Mouse (Mus musculus) neural tube, embryonic 11.5 days (tissue): ENCODE measurements around the gene Arid5b. TPM values are rescaled to one million over a fixed set of nuclear protein-coding genes. Genes with fewer than 3 reads are reported as not detected.

Experiments
- ATAC-seq: fragments of 200-750 bp; cut with Nextera tagmentation; 2 replicates; pipeline ENCODE4 v1.8.0; 2017; ENCODE audit warnings: moderate number of reproducible peaks, mild to moderate bottlenecking, moderate TSS enrichment, moderate library complexity; ENCODE audit not compliant: insufficient read depth, low FRiP score, low TSS enrichment
- DNase-seq: peaks from one replicate; pipeline ENCODE4 v3.0.0-alpha.2; 2015; ENCODE audit warnings: low spot score
- H3K27ac ChIP-seq: fragments of 300-500 bp; sonication (generic); 2 replicates; pipeline ENCODE4 v1.5.1; 2014; ENCODE audit warnings: low read depth, mild to moderate bottlenecking, low read length
- H3K27me3 ChIP-seq: fragments of 300-500 bp; sonication (generic); 2 replicates; pipeline ENCODE4 v1.6.1; 2014; ENCODE audit warnings: mild to moderate bottlenecking, low read length, mixed read lengths; ENCODE audit not compliant: control insufficient read depth, insufficient read depth
- H3K36me3 ChIP-seq: fragments of 300-500 bp; sonication (generic); 2 replicates; pipeline ENCODE4 v1.6.1; 2014; ENCODE audit warnings: mild to moderate bottlenecking, low read length, moderate library complexity, mixed read lengths; ENCODE audit not compliant: control insufficient read depth, insufficient read depth
- H3K4me1 ChIP-seq: fragments of 300-500 bp; sonication (generic); 2 replicates; pipeline ENCODE4 v1.6.1; 2014; ENCODE audit warnings: low read length, mixed read lengths; ENCODE audit not compliant: control insufficient read depth, insufficient read depth
- H3K4me2 ChIP-seq: fragments of 300-500 bp; sonication (generic); 2 replicates; pipeline ENCODE4 v1.6.1; 2014; ENCODE audit warnings: low read depth, mild to moderate bottlenecking, moderate library complexity
- H3K4me3 ChIP-seq: fragments of 300-500 bp; sonication (generic); 2 replicates; pipeline ENCODE4 v1.5.1; 2014; ENCODE audit warnings: low read depth, low read length
- H3K9ac ChIP-seq: fragments of 300-500 bp; sonication (generic); 2 replicates; pipeline ENCODE4 v1.6.1; 2014; ENCODE audit warnings: mild to moderate bottlenecking, low read length
- H3K9me3 ChIP-seq: fragments of 300-500 bp; sonication (generic); 2 replicates; pipeline ENCODE4 v1.6.1; 2016; ENCODE audit warnings: low read length; ENCODE audit not compliant: control insufficient read depth
- WGBS: fragments of 180-500 bp; shearing (Covaris S2); extraction: QIAGEN DNeasy Blood & Tissue Kit; methylation state at CpG from one replicate; pipeline ENCODE4 v1.1.7; 2014; 5-methylcytosine and 5-hydroxymethylcytosine counted together
- polyA plus RNA-seq: library from polyadenylated mRNA; unstranded; fragments of >200 nt; fragmentation: Nextera tagmentation; extraction: Ambion mirVana; gene quantifications from 2 replicates; pipeline ENCODE4 v1.2.1, GENCODE M21; 2014

Arid5b gene
- polyA plus RNA-seq, 1 experiment from 2014 or later, result 15.0 TPM

DNA sequence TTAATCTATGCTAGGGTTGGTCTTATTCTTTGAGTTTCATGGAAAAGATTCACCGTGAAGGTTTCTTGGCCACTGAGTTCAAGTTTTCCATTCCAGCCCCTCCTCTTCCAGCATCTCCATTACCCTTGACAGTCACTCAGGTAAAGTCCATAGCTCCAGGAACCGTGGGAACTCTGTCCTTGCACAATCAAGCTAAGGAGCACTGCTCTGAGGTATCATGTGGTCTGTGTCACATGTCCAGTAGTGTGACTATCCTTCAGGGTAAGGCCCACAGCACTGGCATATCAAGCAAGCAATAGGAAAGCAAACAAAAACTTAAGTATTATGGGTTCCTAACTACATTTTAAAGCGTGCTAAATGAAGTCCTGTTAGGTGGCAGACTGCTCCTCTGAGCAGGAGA, 22.4 kb downstream of the Arid5b start:
- DNase-seq (no peak), ATAC-seq (no peak)
- Histone ChIP-seq H3K36me3 (no peaks in the 10 kb centered on the region), H3K4me1 (no peaks in the 10 kb centered on the region), H3K4me2 (no peak overlapping the region), H3K27ac (no peak overlapping the region), H3K9ac (no peak overlapping the region), H3K9me3 (no peaks in the 10 kb centered on the region), H3K27me3 (no peaks in the 10 kb centered on the region), H3K4me3 (no peak overlapping the region)
- 88% methylated on average over 3 of the region's 3 CpGs for WGBS

DNA sequence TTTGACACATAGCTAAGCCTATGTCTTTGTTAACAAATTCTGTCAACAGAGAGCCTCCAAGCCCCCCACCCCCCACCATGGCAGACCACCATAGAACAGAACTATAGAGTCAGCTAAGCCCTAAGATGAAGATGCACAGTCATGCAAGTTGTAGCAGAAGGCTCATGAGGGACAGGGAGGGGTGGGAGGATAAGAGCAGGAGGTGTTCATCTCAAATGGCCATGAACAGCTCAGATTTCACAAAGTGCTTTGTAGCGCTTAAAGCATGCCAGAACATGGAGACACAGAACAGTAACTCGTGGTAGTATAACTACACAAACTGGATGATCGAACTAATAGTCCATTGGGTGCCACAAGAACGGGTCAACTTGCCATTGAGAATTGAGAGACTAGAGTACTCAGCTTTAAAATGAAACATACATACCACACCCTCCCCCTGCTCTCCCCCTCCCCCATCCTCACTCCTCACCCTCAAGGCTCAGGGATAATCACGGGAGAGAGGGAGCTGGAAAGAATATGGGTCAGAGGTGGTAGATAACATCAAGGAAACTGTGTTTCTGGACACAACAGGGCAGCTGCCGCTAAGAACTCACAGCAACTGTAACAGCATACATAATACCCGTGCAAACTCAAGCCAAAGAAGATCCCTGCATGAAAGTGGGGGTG, 25.0 kb downstream of the Arid5b start:
- 85% methylated on average over 7 of the region's 7 CpGs for WGBS
- H3K9ac ChIP-seq, result no peak overlapping the region
- H3K4me2 ChIP-seq, result no peak overlapping the region
- DNase-seq, result no peak
- H3K27ac ChIP-seq, result no peak overlapping the region
- no peak for ATAC-seq
- H3K27me3 ChIP-seq, result no peaks in the 10 kb centered on the region
- no peaks in the 10 kb centered on the region for H3K4me1 ChIP-seq
- H3K36me3 ChIP-seq, result no peaks in the 10 kb centered on the region
- no peak overlapping the region for H3K4me3 ChIP-seq
- no peaks in the 10 kb centered on the region for H3K9me3 ChIP-seq

DNA sequence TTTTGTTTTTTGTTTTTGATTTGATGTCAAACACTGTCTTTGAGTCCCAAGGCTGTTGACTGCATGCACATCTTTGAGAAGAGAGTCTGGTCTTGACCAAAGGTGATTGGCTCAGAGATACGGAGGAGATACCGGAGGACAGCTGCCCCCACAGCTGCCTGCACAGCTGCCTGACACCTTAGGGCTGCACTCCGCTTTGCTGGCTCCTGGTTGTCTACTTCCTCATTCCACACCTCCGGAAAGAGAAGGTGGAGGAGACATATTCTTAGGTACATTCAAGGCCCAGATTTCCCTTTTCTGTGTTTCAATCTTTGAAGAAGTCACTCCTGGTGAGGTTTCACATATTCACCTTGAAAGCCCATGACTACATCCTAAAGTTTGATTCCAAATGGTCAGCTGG, 25.9 kb downstream of the Arid5b start:
- WGBS, result 99% methylated on average over 4 of the region's 4 CpGs
- Histone ChIP-seq H3K36me3 (no peaks in the 10 kb centered on the region), H3K9me3 (no peaks in the 10 kb centered on the region), H3K4me3 (no peak overlapping the region), H3K4me1 (no peaks in the 10 kb centered on the region), H3K9ac (no peak overlapping the region), H3K27ac (no peak overlapping the region), H3K27me3 (no peaks in the 10 kb centered on the region), H3K4me2 (no peak overlapping the region)
- DNase-seq (no peak), ATAC-seq (no peak)

DNA sequence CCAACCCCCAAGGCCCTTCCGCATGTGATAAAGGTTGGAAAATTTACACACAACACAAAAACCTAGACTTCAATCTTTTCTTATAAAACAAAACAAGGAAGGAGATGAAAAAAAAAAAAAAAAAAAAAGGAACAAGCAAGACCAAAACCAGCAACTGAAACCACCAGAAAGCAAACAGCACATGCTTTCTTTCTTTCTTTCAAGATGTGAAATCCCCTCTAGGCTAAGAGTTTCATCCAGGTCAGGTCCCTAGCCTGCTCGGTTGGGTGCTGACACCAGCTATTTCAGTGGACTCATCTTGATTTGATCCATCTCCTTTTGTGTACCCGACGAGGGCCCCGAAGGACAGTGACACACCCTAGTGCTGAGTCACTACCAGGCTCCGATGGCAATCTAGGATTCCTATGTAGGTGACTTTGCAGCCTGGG, 29.2 kb downstream of the Arid5b start:
- Histone ChIP-seq H3K27ac (no peak overlapping the region), H3K4me2 (no peak overlapping the region), H3K4me1 (no peaks in the 10 kb centered on the region), H3K36me3 (no peaks in the 10 kb centered on the region), H3K27me3 (no peaks in the 10 kb centered on the region), H3K9me3 (no peaks in the 10 kb centered on the region), H3K9ac (no peak overlapping the region), H3K4me3 (no peak overlapping the region)
- DNase-seq (no peak), ATAC-seq (no peak)
- WGBS, result 75% methylated on average over 6 of the region's 6 CpGs

DNA sequence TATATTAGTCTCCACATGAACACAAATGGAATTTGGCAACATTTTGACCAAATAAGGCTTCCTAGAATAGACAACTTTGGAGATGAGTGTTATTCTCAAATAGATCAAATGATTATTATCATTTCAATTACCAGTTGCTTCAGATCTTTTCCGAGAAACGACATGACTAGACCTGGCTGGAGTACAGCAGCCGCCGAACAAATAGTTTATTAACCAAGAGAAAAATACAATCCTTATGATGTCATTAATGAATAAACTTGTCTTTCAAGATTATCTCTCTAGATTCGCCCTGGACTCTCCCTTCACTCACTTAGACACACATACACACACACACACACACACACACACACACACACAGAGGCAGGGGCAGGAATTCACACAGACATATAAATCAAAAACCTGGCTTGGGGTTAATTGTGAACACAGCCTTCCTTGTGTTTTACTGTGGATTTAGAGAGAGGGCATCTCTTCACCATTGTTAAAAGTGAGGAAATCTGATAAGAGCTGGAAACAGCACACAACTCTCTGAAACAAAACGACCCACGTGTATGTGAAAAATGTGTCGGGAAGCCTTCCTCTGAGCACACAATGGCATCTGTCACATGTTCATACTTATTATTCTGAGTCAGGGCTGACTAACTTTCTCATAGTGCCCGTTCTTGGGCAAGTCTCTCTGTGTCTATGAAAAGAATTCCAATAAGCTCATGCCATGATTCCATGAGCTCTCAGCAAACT, 30.1 kb downstream of the Arid5b start:
- no peak overlapping the region for H3K4me3 ChIP-seq
- no peaks in the 10 kb centered on the region for H3K36me3 ChIP-seq
- H3K9ac ChIP-seq, result no peak overlapping the region
- H3K4me2 ChIP-seq, result no peak overlapping the region
- DNase-seq (no peak), ATAC-seq (no peak)
- 65% methylated on average over 9 of the region's 9 CpGs for WGBS
- H3K4me1 ChIP-seq, result no peaks in the 10 kb centered on the region
- no peak overlapping the region for H3K27ac ChIP-seq
- H3K9me3 ChIP-seq, result no peaks in the 10 kb centered on the region
- no peaks in the 10 kb centered on the region for H3K27me3 ChIP-seq

DNA sequence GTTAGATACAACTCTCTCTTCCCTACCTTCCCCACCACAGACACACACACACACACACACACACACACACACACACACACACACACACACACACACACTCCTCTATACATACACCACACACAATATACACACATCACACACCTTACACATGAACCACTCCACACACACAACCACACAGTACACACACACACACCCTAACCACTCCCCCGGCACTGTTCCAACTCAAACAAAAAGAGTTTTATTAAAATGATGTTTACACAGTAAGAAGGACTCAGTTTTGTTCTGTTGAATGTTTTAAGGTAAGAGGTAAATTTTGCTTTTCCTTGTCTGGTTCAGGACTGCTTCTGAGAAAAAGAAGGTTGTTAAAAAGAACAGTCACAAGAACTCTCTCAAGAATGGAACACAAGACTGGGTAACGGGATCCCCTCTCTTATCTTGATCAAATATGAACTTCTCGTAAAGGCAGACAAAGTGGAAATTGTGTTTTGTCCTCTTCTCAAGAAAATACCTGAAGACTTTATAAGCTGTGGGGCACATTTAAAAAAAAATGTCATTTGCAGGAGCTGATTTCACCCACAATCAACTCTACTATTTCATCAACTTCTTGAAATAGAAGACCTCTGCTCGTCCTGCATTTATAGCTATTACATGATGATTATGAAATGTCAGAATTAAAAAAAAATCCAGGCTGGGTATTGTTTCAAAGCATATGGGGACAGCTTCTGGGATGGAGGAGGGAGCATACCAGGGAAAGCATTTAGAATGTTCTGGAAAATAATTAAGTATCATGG, 30.9 kb downstream of the Arid5b start:
- no peaks in the 10 kb centered on the region for H3K36me3 ChIP-seq
- H3K27ac ChIP-seq, result no peak overlapping the region
- H3K4me1 ChIP-seq, result no peaks in the 10 kb centered on the region
- H3K9me3 ChIP-seq, result no peaks in the 10 kb centered on the region
- no peak overlapping the region for H3K4me2 ChIP-seq
- H3K9ac ChIP-seq, result no peak overlapping the region
- WGBS, result 89% methylated on average over 4 of the region's 4 CpGs
- no peak overlapping the region for H3K4me3 ChIP-seq
- ATAC-seq (no peak), DNase-seq (no peak)
- no peaks in the 10 kb centered on the region for H3K27me3 ChIP-seq

DNA sequence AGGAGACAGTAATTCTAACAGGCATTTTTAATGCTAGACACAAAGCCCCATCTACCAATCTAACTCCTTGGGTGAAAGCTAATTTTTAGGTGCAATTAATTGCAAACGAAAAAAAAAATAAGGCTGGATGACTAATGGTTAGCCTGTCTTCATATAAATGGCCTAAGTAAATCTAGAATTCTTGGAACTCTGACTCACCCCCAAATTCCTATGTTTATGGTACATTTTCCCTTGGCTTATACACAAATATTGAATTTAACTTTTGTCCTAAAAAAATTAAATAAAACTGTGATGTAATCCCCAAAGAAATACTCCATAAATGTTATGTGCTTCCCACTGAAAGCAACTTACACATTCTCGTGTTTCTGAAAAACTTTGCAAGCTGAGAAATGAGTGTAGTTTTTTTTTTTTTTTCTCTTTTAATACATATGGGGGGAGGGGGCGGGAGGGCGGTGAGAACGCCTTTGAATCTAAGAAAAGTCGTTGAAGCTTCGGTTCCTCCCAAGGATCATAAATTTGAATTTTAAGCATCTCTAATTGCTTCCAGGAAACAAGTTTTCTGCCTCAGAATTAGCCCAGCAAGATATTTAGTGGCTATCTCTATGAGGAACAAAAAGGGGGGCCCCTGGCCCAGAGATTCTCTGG, 31.8 kb downstream of the Arid5b start:
- ATAC-seq (no peak), DNase-seq (no peak)
- Histone ChIP-seq H3K4me1 (no peaks in the 10 kb centered on the region), H3K27ac (no peak overlapping the region), H3K4me3 (no peak overlapping the region), H3K9me3 (no peaks in the 10 kb centered on the region), H3K9ac (no peak overlapping the region), H3K4me2 (no peak overlapping the region), H3K36me3 (no peaks in the 10 kb centered on the region), H3K27me3 (no peaks in the 10 kb centered on the region)
- 59% methylated on average over 7 of the region's 7 CpGs for WGBS

DNA sequence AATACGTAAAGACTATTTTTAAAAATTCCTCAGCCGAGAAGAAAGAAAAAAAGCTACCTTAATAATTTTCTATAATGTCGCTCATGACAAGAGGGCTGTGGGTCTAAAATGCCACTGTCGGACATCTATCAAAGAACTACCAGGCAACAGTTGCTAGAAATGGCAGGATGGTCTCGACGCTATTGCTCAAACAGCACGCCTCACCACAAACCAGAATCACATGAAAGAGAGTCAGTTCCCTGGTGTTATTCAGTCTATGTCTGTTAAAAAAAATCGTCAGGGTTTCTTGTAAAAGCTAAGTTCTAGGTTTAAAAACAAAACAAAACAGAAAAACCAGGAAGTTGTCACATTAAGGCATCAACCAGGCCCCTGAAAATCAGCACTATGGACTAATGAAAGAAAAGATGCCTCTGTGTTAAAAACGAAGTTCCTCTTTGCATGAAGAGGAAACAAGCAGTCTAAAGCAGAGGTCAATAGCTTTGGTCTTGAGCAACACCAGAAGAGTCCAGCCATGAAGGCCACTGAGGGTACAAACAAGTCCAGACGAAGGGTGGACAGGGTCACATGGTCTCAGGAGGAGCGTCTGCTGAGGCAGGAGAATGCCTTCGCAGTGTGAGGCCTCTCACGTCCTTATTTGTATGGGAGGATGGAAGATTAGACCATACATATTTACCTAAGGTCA, 37.6 kb downstream of the Arid5b start:
- Histone ChIP-seq H3K4me1 (no peaks in the 10 kb centered on the region), H3K4me3 (no peak overlapping the region), H3K27ac (no peak overlapping the region), H3K36me3 (no peaks in the 10 kb centered on the region), H3K9me3 (no peaks in the 10 kb centered on the region), H3K9ac (no peak overlapping the region), H3K27me3 (no peaks in the 10 kb centered on the region), H3K4me2 (no peak overlapping the region)
- WGBS, result 89% methylated on average over 13 of the region's 13 CpGs
- no peak for ATAC-seq
- no peak for DNase-seq
